Mouse (Mus musculus): Measurements from ENCODE around the gene Tspan15.
A peak's percentile ranks its signal among the peaks of the same experiment; 100 is the strongest.

Gene Tspan15

GRCm38 (mm10) chr10:62230708-62231394, at the start of gene Tspan15:
Tspan15 (minus strand) TSS chr10:62231251.
- DNase-seq = peak; percentile 88

- no peak for DNase-seq
Observed at GRCm38 (mm10) chr10:62279671-62280070, 48.6 kb upstream of the Tspan15 start.

GRCm38 (mm10) chr10:62279066-62279465, 48.0 kb upstream of the Tspan15 start:
- no peak for DNase-seq

- DNase-seq = no peak
Observed at GRCm38 (mm10) chr10:62277499-62278293, 46.6 kb upstream of the Tspan15 start.

- DNase-seq = peak; percentile 79
Observed at GRCm38 (mm10) chr10:62275235-62275634, 44.2 kb upstream of the Tspan15 start.

- DNase-seq = no peak
Observed at GRCm38 (mm10) chr10:62269278-62269677, 38.2 kb upstream of the Tspan15 start.

- no peak for DNase-seq
Observed at GRCm38 (mm10) chr10:62264299-62264698, 33.2 kb upstream of the Tspan15 start.

GRCm38 (mm10) chr10:62261115-62261886, 30.2 kb upstream of the Tspan15 start:
- peak; percentile 53 for DNase-seq

- DNase-seq = no peak
Observed at GRCm38 (mm10) chr10:62258298-62258697, 27.2 kb upstream of the Tspan15 start.

- DNase-seq = peak; percentile 29
Observed at GRCm38 (mm10) chr10:62252496-62253235, 21.6 kb upstream of the Tspan15 start.

GRCm38 (mm10) chr10:62252000-62252488, 21.0 kb upstream of the Tspan15 start, which contains the start of gene Tacr2:
Tacr2 (plus strand) TSS chr10:62252438.
- no peak for DNase-seq

- no peak for DNase-seq
Observed at GRCm38 (mm10) chr10:62247815-62248214, 16.8 kb upstream of the Tspan15 start.

GRCm38 (mm10) chr10:62247156-62247555, 16.1 kb upstream of the Tspan15 start:
- no peak for DNase-seq

- no peak for DNase-seq
Observed at GRCm38 (mm10) chr10:62244067-62244466, 13.0 kb upstream of the Tspan15 start.

- peak; percentile 46 for DNase-seq
Observed at GRCm38 (mm10) chr10:62242896-62243295, 11.8 kb upstream of the Tspan15 start.

GRCm38 (mm10) chr10:62242358-62242757, 11.3 kb upstream of the Tspan15 start:
- DNase-seq = no peak

GRCm38 (mm10) chr10:62239270-62239669, 8.2 kb upstream of the Tspan15 start:
- DNase-seq = no peak

- DNase-seq = no peak
Observed at GRCm38 (mm10) chr10:62238688-62239087, 7.6 kb upstream of the Tspan15 start.

GRCm38 (mm10) chr10:62237205-62237604, 6.2 kb upstream of the Tspan15 start:
- DNase-seq = no peak

- DNase-seq = no peak
Observed at GRCm38 (mm10) chr10:62236165-62236564, 5.1 kb upstream of the Tspan15 start.

GRCm38 (mm10) chr10:62231811-62232210, 760 bp upstream of the Tspan15 start:
- DNase-seq = no peak

GRCm38 (mm10) chr10:62231395-62231732, 313 bp upstream of the Tspan15 start:
- DNase-seq = no peak

- no peak for DNase-seq
Observed at GRCm38 (mm10) chr10:62228126-62228525, 2.9 kb downstream of the Tspan15 start.
